Mouse (Mus musculus): ENCODE measurements at regions not wholly inside any gene's neighbourhood (a gene's known extent, or its start where the extent isn't known, plus 50 kb on each side); places are given as distances from the start of the nearest gene placed in this dataset.

DNA sequence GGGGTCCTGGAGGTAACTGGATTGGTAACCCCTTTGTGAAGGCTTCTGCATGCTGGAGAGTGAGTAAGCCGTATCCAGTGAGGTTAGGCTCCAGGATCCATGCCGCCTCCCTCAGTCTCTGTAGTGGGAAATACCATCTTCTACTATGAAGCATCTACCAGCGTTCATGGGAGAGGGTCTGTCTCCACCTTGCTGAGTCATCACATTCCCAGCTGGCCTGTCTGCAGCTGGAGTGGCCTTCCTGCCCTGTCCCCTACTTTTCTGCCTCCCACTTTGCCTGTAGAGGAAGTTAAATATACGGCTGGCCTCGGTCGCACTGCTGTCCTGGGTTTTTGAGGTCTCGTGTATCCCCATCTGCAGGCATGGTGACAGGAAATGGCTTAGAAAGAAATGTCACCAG is 78.0 kb upstream of the Sec14l1 start:
- no peak for DNase-seq (ENCODE audit: low spot score in 2 of 2)

- no peak for DNase-seq (ENCODE audit: low spot score in 2 of 2)
These were observed 76.5 kb upstream of the Sec14l1 start for GRCm38 (mm10) chr11:117038282-117039106.

- DNase-seq (ENCODE audit: low spot score in 2 of 2) = no peak
These were observed 74.1 kb upstream of the Sec14l1 start for GRCm38 (mm10) chr11:117040829-117041228.

- DNase-seq (ENCODE audit: low spot score in 2 of 2) = no peak
These were observed 72.6 kb upstream of the Sec14l1 start for GRCm38 (mm10) chr11:117042336-117042735.

DNA sequence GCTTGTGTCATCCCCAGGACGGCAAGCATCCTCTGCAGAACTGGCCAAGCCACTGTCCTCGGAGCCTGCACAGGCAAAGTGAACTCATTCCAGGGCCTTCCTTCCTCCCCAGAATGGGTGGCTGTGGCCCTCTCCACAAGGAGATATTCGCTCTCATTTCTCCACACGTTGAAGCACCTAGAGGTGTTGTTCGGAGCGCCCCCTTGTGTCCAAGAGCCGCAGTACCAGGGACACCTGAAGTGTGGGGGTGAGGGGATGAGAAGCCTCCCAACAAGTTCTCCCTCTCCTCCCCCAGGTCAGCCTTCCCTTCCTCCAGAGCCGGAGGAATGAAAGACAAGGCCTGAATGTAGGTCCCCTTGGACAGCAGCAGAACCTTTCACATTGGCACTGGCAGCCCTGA is 71.4 kb upstream of the Sec14l1 start:
- peak; percentile 57 to 61 for DNase-seq (ENCODE audit: low spot score in 2 of 2)

- no peak for DNase-seq (ENCODE audit: low spot score in 2 of 2)
These were observed 70.2 kb upstream of the Sec14l1 start for GRCm38 (mm10) chr11:117044731-117045130.

DNA sequence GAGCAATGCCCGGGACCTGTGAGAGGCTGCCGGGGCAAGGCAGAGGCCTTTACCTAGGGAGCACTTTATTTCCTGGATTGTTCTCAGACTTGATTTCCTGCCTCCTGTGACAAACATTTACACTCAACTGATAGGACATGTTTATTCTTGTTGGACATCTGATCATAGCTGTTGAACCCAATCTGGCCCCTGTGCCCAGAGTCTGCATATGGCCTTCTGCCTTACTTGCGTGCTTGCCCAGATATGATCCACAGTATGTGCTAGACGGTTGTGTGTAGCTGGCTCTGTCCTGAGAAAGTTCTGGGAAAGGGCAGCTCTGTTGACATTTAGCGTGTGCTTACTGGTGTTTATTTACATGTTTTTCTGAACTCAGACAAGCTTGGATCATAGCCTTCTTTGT is 68.3 kb upstream of the Sec14l1 start:
- DNase-seq (ENCODE audit: low spot score in 2 of 2) = no peak

- DNase-seq (ENCODE audit: low spot score in 2 of 2) = peak; percentile 43 to 64
These were observed 67.6 kb upstream of the Sec14l1 start for GRCm38 (mm10) chr11:117047172-117047950.

DNA sequence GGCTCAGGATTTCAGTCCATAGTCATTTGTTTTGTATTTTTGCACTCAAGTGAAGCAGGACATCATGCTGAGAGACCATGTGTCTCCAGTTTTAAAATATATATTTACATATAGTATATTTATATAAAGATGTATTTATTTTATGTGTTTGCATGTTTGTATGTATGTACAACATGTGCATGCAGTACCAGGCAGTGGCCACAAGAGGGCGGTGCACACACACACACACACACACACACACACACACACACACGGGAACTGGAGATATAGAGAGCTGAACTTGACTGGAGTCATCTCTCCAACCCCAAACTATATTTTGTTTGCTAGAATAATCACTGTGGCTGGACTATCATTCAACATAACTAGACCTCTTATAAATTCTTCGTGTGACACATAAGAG is 66.1 kb upstream of the Sec14l1 start:
- DNase-seq (ENCODE audit: low spot score in 2 of 2) = no peak

GRCm38 (mm10) chr11:117050788-117051187 is 64.2 kb upstream of the Sec14l1 start:
- no peak for DNase-seq (ENCODE audit: low spot score in 2 of 2)

DNA sequence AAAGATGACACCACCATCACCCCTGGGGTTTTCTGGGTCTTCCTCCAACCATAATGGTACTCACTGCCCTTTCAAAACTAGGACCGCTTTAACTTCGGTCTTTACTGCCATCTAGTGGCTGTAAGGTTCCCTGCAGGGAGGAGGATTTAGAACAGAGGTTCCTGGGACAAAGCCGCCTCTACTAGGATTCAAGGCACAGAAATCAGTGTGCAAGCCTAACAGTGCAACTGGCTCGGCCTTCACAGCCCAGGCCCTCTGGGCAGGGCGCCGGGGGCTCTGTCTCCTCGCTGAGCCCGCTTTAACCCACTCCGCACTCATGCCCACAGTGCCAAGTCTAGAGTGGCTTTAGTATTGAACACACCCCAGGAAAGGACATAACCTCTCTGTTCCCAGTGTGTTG is 58.0 kb upstream of the Sec14l1 start:
- peak; percentile 88 to 92 for DNase-seq (ENCODE audit: low spot score in 2 of 2)

GRCm38 (mm10) chr11:117057451-117057850 is 57.5 kb upstream of the Sec14l1 start:
- peak; percentile 76 to 85 for DNase-seq (ENCODE audit: low spot score in 2 of 2)

- DNase-seq (ENCODE audit: low spot score in 2 of 2) = no peak
These were observed 55.8 kb upstream of the Sec14l1 start for GRCm38 (mm10) chr11:117059120-117059519.

GRCm38 (mm10) chr11:117059981-117060705 is 54.8 kb upstream of the Sec14l1 start:
- peak; percentile 53 to 80 for DNase-seq (ENCODE audit: low spot score in 2 of 2)

DNA sequence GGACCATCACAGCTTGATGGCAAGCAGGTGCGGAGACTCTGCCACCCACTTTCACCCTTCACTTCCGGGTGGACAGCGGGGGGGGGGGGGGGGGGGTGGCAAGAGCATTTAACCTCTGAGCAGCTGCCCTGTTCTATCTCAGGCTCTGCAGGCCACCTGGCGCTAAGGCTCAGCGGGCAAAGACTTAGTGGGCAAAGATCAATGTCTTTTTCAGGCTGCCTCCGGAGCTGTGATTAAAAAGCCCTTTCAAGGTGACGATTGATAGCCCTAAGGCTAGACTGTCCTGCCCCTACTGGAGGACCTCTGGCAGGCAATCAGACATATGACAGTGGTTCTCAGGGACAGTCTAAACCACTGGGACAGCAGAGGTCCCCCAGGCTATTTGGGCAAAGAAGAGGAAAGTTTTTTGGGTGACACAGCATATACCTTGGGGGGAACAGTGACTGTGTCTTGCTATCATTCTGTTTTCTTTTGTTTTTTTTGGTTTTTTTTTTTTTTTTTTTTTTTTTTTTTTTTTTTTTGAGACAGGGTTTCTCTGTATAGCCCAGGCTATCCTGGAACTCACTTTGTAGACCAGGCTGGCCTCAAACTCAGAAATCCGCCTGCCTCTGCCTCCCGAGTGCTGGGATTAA is 54.1 kb upstream of the Sec14l1 start:
- no peak for DNase-seq (ENCODE audit: low spot score in 2 of 2)

DNA sequence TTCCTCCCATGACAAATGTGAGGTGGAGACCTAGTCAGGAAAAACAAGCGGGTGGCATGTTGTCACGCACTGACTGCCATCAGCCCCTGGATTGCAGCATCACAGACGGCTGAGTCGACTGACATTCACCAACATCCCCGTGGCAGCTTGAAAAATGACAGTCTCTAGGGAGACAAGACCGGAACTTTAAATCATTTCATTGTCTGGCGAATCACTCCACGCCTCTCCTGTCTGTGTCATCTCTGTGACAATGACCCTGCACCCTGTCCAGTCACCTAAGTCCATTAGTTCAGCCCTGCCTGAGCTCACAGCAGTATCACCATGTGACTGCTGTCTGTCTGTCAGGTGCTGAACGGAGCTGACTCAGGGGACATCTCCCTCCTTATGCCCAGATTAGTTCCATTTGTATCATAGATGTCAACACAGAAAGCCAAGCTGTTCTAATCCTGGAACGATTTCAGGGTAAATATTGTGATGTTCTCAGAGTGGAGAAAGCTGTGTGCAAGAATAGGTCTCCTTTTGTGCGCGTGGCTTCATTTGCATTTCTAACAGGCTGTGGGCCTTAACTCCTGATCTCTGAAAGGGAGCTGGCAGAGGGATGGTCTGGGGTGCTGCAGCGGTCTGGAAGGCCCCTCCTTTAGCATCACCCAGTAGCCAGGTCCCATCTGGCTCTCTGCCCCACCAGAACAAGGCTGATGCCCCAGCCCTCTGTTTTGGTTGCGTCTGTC is 52.0 kb upstream of the Sec14l1 start:
- peak; percentile 47 to 66 for DNase-seq (ENCODE audit: low spot score in 2 of 2)
